Mouse (Mus musculus) embryonic fibroblast, embryonic 13.5 days (primary cell): ENCODE measurements around the gene Emc9.

Source experiments
- CTCF ChIP-seq: IDR thresholded peaks from 2 replicates; pipeline ENCODE4 v1.5.1; 2011; ENCODE audit warnings: mild to moderate bottlenecking, control low read depth, low read length, moderate library complexity, borderline replicate concordance; ENCODE audit not compliant: insufficient read depth
- POLR2A ChIP-seq: IDR thresholded peaks from 2 replicates; pipeline ENCODE4 v1.6.1; 2011; ENCODE audit warnings: low read depth, mild to moderate bottlenecking, control low read depth, low read length, moderate library complexity

DNA sequence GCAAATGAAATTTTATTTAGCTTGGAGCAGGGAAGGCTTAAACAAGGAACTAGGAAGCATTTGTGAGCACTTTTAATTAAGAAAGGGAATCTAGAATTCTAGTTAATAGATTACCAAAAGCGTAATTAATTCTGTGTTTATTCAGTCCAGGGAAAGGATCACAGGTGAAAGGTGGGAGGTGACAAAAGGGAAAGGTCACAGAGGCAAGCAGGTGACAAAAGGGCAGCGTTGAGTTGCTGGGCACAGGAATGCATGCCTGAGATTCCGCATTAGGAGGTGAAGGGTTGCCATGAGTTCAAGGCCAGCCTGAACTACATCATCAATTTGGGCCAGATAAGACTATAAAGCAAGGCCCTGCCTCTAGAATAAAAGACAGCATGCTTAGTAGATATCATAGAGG, 17.6 kb downstream of the Emc9 start:
- TF ChIP-seq POLR2A (no peak), CTCF (no peak)
